Mouse (Mus musculus) midbrain, postnatal 0 days (tissue): Measurements from ENCODE around the gene Rsph1. TPM values are rescaled to one million over a fixed set of nuclear protein-coding genes. Genes with fewer than 3 reads are reported as not detected.

ENCODE experiments used
- ATAC-seq: fragments of 200-750 bp; cut with Nextera tagmentation; 2 replicates; pipeline ENCODE4 v1.8.0; 2017; ENCODE audit warnings: moderate number of reproducible peaks, mild to moderate bottlenecking, moderate TSS enrichment, moderate library complexity; ENCODE audit not compliant: low FRiP score
- DNase-seq: peaks from one replicate; pipeline ENCODE4 v3.0.0-alpha.2; 2015; ENCODE audit warnings: low spot score
- H3K27ac ChIP-seq: fragments of 300-500 bp; sonication (generic); 2 replicates; pipeline ENCODE4 v1.5.1; 2014; ENCODE audit warnings: low read depth, mild to moderate bottlenecking, low read length, mixed read lengths
- H3K27me3 ChIP-seq: fragments of 300-500 bp; sonication (generic); 2 replicates; pipeline ENCODE4 v1.6.1; 2014; ENCODE audit warnings: low read length, control low read depth, mixed read lengths; ENCODE audit not compliant: insufficient read depth
- H3K36me3 ChIP-seq: fragments of 300-500 bp; sonication (generic); 2 replicates; pipeline ENCODE4 v1.6.1; 2014; ENCODE audit warnings: low read length, control low read depth, mixed read lengths; ENCODE audit not compliant: insufficient read depth
- H3K4me1 ChIP-seq: fragments of 300-500 bp; sonication (generic); 2 replicates; pipeline ENCODE4 v1.6.1; 2014; ENCODE audit warnings: mild to moderate bottlenecking, control low read depth, antibody characterized with exemption, low read length, mixed read lengths; ENCODE audit not compliant: insufficient read depth
- H3K4me2 ChIP-seq: fragments of 300-500 bp; sonication (generic); 2 replicates; pipeline ENCODE4 v1.6.1; 2014; ENCODE audit warnings: low read depth, mild to moderate bottlenecking, low read length, mixed read lengths; ENCODE audit not compliant: poor library complexity, severe bottlenecking
- H3K4me3 ChIP-seq: fragments of 300-500 bp; sonication (generic); 2 replicates; pipeline ENCODE4 v1.5.1; 2014; ENCODE audit warnings: low read depth, mild to moderate bottlenecking, low read length, moderate library complexity
- H3K9ac ChIP-seq: fragments of 300-500 bp; sonication (generic); replicated peaks from 2 replicates; pipeline ENCODE4 v1.6.1; 2014; ENCODE audit warnings: mild to moderate bottlenecking, low read length, moderate library complexity, mixed read lengths; ENCODE audit not compliant: poor library complexity, severe bottlenecking
- H3K9me3 ChIP-seq: fragments of 300-500 bp; sonication (generic); 2 replicates; pipeline ENCODE4 v1.6.1; 2016; ENCODE audit warnings: low read length, control low read depth
- CTCF ChIP-seq: IDR thresholded peaks from 2 replicates; pipeline ENCODE4 v1.5.1; 2016; ENCODE audit warnings: antibody characterized with exemption, mild to moderate bottlenecking
- WGBS: fragments of 180-500 bp; shearing (Covaris S2); extraction: QIAGEN DNeasy Blood & Tissue Kit; methylation state at CpG from one replicate; pipeline ENCODE4 v1.1.7; 2014; 5-methylcytosine and 5-hydroxymethylcytosine counted together
- polyA plus RNA-seq: library from polyadenylated mRNA; unstranded; fragments of >200 nt; fragmentation: Nextera tagmentation; extraction: Ambion mirVana; gene quantifications from 2 replicates; pipeline ENCODE4 v1.2.1, GENCODE M21; 2015
- total RNA-seq: library from RNA; depleted of rRNA; stranded (reverse); fragments of >200 nt; gene quantifications from 2 replicates; pipeline ENCODE4 v1.2.3, GENCODE M21; 2014

The Rsph1 gene
- total and polyA plus RNA-seq, 2 experiments from 2014 or later: 2.8 to 8.5 TPM

- H3K27ac ChIP-seq: no peak overlapping the region
- TF ChIP-seq CTCF: no peak
- DNase-seq: no peak
- no peaks in the 10 kb centered on the region for H3K9me3 ChIP-seq
- no peak overlapping the region for H3K9ac ChIP-seq
- H3K4me1 ChIP-seq: no peaks in the 10 kb centered on the region
- H3K4me3 ChIP-seq: no peak overlapping the region
- no peaks in the 10 kb centered on the region for H3K27me3 ChIP-seq
- 51% methylated on average over 6 of the region's 6 CpGs for WGBS
- H3K36me3 ChIP-seq: no peaks in the 10 kb centered on the region
- ATAC-seq: no peak
- no peak overlapping the region for H3K4me2 ChIP-seq
Measured at GRCm38 (mm10) chr17:31264372-31264771, 12.8 kb downstream of the Rsph1 start.

- no peak for TF ChIP-seq CTCF
- Histone ChIP-seq H3K27ac (no peak overlapping the region), H3K36me3 (no peaks in the 10 kb centered on the region), H3K9me3 (no peaks in the 10 kb centered on the region), H3K4me2 (no peak overlapping the region), H3K27me3 (no peaks in the 10 kb centered on the region), H3K9ac (no peak overlapping the region), H3K4me1 (no peaks in the 10 kb centered on the region), H3K4me3 (no peak overlapping the region)
- WGBS: 85% methylated on average over 5 of the region's 5 CpGs
- DNase-seq (no peak), ATAC-seq (no peak)
Measured at GRCm38 (mm10) chr17:31263770-31264169, 13.4 kb downstream of the Rsph1 start.

- peak; percentile 24 for DNase-seq
- H3K36me3 ChIP-seq: no peaks in the 10 kb centered on the region
- no peak overlapping the region for H3K27ac ChIP-seq
- H3K4me2 ChIP-seq: no peak overlapping the region
- WGBS: 40% methylated on average over 5 of the region's 5 CpGs
- no peak overlapping the region for H3K4me3 ChIP-seq
- no peak overlapping the region for H3K9ac ChIP-seq
- H3K27me3 ChIP-seq: no peaks in the 10 kb centered on the region
- H3K9me3 ChIP-seq: no peaks in the 10 kb centered on the region
- no peak for TF ChIP-seq CTCF
- ATAC-seq: no peak
- no peaks in the 10 kb centered on the region for H3K4me1 ChIP-seq
Measured at GRCm38 (mm10) chr17:31262715-31263114, 14.5 kb downstream of the Rsph1 start.

- 90% methylated on average over 6 of the region's 6 CpGs for WGBS
- H3K9me3 ChIP-seq: no peaks in the 10 kb centered on the region
- no peak for ATAC-seq
Measured at GRCm38 (mm10) chr17:31261352-31261751, 15.8 kb downstream of the Rsph1 start.

GRCm38 (mm10) chr17:31260430-31260829 lies 16.8 kb downstream of the Rsph1 start:
- Histone ChIP-seq H3K27me3 (no peaks in the 10 kb centered on the region), H3K9me3 (no peaks in the 10 kb centered on the region), H3K36me3 (no peaks in the 10 kb centered on the region), H3K9ac (no peak overlapping the region), H3K4me2 (no peak overlapping the region), H3K4me3 (no peak overlapping the region), H3K4me1 (no peaks in the 10 kb centered on the region), H3K27ac (no peak overlapping the region)
- no peak for DNase-seq
- ATAC-seq: no peak
- WGBS: 94% methylated on average over 7 of the region's 7 CpGs
- TF ChIP-seq CTCF: no peak

More at GRCm38 (mm10) chr17:31261352-31261751, 15.8 kb downstream of the Rsph1 start:
- Histone ChIP-seq H3K9ac (no peak overlapping the region), H3K4me3 (no peak overlapping the region), H3K36me3 (no peaks in the 10 kb centered on the region), H3K4me2 (no peak overlapping the region), H3K27ac (no peak overlapping the region), H3K4me1 (no peaks in the 10 kb centered on the region), H3K27me3 (no peaks in the 10 kb centered on the region)
- TF ChIP-seq CTCF: no peak
- DNase-seq: no peak

- Histone ChIP-seq H3K9ac (no peak overlapping the region), H3K4me3 (no peak overlapping the region), H3K9me3 (no peaks in the 10 kb centered on the region), H3K4me2 (no peak overlapping the region), H3K36me3 (no peaks in the 10 kb centered on the region), H3K27me3 (no peaks in the 10 kb centered on the region), H3K4me1 (peaks cover under 1% of the 10 kb centered on the region; the same call in 1 of the 2 replicates), H3K27ac (no peak overlapping the region)
- DNase-seq: no peak
- 74% methylated on average over 4 of the region's 4 CpGs for WGBS
- ATAC-seq: no peak
- peak; percentile 27; the same call in 1 of the 2 replicates for TF ChIP-seq CTCF
Measured at GRCm38 (mm10) chr17:31259825-31260224, 17.4 kb downstream of the Rsph1 start.
